Mouse (Mus musculus) testis, adult 2 months (tissue): ENCODE measurements around the gene Phactr1.

Experiments
- CTCF ChIP-seq: fragments of 200-500 bp; IDR thresholded peaks from 2 replicates; pipeline ENCODE4 v1.5.1; 2012; ENCODE audit warnings: low read depth, mild to moderate bottlenecking, inconsistent platforms, low read length, moderate library complexity; ENCODE audit not compliant: control insufficient read depth, insufficient read depth, insufficient replicate concordance
- POLR2A ChIP-seq: fragments of 200-500 bp; IDR thresholded peaks from 2 replicates; pipeline ENCODE4 v1.6.1; 2012; ENCODE audit warnings: low read depth, mild to moderate bottlenecking, inconsistent platforms, low read length, moderate library complexity; ENCODE audit not compliant: control insufficient read depth

GRCm38 (mm10) chr13:43063355-43063754 is 382.9 kb downstream of the Phactr1 start:
- no peak for TF ChIP-seq POLR2A
- no peak for TF ChIP-seq CTCF
